Mouse (Mus musculus) brain, adult 2 months (tissue): ENCODE results near the gene Clasp1.

ENCODE experiments used
- DNase-seq: peaks from one replicate; pipeline ENCODE4 v3.0.0; 2011; ENCODE audit warnings: low read depth, low spot score

The Clasp1 gene

DNA sequence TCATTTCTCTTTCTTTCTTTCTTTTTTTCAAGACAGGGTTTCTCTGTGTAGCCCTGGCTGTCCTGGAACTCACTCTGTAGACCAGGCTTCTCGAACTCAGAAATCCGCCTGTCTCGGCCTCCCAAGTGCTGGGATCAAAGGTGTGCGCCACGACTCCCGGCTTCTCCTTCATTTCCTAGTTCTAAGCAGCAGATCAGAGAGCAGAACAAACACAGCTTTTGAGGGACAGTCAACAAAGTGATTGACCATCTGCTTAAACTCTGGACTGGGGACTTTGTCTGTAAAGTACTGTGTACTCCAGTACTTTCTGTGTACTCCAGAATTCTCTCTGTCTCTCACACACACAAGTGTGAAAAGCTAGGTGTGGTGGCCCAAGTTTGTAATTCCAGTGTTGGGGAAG lies 14.1 kb downstream of the Clasp1 start:
- no peak for DNase-seq

GRCm38 (mm10) chr1:118403440-118403839 lies 14.6 kb downstream of the Clasp1 start:
- DNase-seq = no peak

DNA sequence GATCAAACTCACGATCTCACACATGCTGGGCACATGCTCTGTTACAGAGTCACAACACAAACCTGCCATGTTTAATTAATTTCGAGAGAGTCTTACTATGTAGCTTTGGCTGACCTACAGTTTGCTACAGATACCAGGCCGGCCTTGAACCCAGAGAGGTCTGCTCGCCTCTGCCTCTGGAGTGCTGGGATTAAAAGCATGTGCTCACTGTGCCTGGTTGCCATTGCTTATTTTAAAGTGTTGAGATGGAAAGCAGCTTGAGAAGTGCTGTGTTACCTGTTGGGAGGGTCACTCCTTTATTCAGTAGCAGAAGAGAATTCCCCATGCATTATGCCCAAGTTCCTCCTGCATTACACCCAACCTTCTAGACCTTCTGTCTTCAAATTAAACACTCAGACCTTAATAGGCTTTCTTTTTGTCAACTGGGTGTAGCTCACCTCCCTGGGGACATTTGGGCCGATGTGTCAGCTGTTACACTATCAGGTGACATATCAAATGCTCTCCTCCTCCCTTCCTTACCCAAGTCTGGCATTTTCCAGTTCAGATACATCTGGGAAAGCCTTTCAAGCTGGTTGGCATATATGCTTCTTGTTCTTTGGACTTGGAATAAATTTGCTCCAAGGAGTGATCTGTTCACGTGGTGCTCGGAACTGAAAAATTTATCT lies 18.9 kb downstream of the Clasp1 start:
- DNase-seq = no peak

GRCm38 (mm10) chr1:118409249-118409648 lies 20.4 kb downstream of the Clasp1 start:
- DNase-seq = no peak

DNA sequence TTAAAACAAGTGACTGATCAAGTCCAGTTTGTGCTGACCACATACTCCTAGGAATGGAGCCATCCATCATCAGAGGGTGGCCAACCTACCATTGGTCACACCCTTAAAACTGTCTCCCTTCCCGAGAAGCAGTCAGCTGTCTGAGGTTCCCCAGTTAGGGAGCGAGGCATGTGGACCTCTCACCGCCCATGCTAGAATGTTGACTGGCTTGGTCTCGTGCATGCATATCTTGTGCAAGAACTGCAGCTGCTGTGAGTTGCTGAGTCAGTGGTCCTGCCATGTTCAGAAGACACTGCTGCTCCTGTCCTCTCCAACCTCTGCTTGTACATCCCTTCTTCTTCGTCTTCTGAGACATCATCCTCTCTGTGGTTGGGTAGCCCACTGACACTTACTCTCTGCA lies 22.0 kb downstream of the Clasp1 start:
- DNase-seq = no peak

- DNase-seq = no peak
Observed at GRCm38 (mm10) chr1:118413169-118413568, 24.3 kb downstream of the Clasp1 start.

- no peak for DNase-seq
Observed at GRCm38 (mm10) chr1:118417047-118417730, 28.3 kb downstream of the Clasp1 start.

- no peak for DNase-seq
Observed at GRCm38 (mm10) chr1:118419399-118419798, 30.5 kb downstream of the Clasp1 start.

DNA sequence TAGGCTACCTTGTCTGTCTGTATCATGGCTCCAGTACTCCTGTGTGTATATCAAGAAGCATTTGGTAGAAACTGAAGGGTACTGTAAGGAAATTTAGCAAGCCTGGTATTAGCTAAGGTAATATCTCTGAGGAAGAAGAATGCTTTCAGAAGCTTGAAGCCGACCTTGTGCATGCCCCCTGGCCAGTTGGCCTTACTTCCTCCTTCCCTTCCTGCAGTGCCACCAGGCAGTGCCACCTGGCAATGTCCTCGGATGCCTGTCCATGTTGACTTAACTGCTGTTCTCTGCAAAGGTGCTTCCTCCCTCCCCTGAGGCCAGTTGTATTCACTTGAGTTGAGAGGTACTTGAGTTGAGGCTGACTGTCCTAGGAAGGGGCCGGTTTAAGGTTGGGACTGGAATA lies 32.3 kb downstream of the Clasp1 start:
- no peak for DNase-seq

GRCm38 (mm10) chr1:118422812-118423211 lies 34.0 kb downstream of the Clasp1 start:
- no peak for DNase-seq

DNA sequence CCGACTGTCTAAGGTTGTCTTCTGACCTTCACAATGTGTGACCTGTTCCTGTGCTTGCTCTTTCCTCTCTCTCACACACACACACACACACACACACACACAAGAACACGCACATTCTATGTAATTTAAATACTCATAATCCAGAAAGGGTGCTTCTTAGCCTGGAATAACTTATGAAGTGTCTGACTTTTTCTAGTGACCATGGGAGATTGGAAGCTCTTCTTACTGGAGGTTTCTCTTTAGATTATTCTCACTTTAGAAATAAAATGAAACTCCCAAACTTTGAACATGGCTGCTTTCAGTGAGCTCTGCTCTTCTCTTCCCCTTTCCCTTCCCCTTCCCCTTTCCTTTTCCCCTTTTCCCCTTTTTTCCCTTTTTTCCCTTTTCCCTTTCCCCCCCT lies 37.1 kb downstream of the Clasp1 start:
- DNase-seq = no peak

- DNase-seq = no peak
Observed at GRCm38 (mm10) chr1:118428354-118429084, 39.7 kb downstream of the Clasp1 start.

DNA sequence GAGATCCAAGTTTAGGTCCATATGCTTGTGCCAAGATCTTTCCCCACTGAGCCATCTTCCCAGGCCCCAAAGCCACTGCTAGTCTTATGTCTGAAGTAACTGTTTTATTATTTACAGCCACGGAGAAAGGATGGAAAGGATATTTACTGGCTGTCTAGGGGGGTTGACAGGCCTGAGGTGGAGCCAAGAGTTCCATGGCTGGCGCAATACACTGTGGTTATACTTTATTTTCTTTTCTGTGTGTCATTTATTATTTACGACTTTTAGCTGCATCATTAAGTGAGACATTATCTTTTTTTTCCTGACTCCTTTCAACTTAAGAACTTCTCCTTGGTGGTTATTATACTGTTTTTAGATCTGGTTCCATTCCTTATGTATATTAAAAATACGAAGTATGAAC lies 42.7 kb downstream of the Clasp1 start:
- DNase-seq = no peak

DNA sequence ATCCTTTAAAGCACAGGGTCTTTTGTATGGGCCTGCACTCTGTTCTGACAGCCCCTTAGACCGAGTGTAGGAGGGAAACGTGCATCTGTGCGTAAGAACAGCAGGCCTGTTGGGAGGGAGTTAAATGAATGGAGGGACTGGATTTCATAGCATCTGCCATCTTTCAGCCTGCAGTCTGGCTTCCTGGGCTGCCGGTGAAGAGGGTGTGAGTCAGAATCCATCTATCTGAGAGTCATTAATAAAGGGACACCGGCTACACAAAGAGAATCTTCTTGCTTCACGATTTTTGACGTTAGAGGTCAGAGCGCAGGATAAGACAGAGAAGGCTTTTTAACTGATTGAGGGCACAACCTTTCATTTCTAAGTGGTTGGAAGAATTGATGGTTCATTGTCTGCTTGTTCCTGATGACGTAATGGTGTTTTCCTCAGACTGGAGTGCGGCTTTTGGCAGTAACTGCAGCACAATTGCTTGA lies 46.2 kb downstream of the Clasp1 start:
- DNase-seq = peak; percentile 63

DNA sequence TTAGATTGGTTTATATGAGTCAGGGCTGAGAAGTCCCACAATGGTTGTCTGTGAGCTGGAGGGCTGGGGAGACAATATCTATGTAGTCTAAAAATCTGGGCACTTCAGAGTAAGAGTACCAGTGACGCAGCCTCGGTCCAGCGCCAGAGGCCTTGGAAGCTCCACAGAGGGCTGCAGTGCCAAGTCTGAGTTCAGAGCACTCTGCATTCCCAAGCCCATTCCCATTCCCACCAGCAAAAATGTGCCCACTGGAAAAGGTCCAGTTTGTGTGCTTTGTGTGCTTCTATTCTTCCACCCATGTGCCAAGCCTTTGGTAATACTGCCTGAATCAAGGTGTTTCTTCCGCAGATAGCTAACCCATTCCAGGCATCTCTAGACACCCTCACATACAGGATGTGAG lies 49.0 kb downstream of the Clasp1 start:
- DNase-seq = peak; percentile 47

- DNase-seq = no peak
Observed at GRCm38 (mm10) chr1:118438332-118438731, 49.5 kb downstream of the Clasp1 start.

DNA sequence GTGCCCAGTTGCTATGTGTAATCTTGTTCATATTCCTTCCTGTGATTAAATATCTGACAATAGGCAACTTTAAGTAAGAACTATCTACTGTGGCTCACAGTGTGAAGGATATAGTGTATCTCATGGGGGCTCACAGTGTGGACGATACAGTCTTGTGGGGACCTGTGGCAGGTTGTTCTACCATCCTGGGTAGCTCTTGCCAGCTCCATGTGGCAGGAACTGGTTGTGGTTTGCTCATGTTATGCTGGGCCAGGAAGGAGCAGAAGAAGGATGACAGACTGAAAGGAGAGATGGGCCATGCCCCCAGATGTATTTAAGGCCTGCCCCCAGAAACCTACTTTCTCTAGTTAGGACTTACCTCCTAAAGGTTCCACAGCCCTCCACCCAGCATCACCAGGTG lies 51.7 kb downstream of the Clasp1 start:
- no peak for DNase-seq

- no peak for DNase-seq
Observed at GRCm38 (mm10) chr1:118444420-118444819, 55.6 kb downstream of the Clasp1 start.

DNA sequence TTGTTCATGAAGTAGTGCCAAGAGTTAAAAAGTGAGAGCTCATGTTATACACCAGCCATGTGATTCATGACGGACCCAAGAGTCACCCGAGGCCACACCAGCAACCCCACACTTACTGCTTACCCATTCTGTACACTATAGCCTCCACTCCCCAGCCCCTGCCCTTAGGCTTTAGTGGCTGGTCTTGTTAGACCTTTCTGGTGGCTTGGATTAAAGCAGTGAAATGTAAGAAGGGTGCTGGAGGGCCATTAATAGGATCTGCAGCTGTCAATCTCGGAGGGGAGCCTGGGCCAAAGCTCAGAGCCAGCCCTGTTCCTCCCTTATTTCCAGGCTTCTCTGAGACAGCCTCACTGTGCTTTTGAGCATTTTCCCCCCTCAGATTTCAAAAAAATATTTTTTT lies 56.1 kb downstream of the Clasp1 start:
- no peak for DNase-seq

DNA sequence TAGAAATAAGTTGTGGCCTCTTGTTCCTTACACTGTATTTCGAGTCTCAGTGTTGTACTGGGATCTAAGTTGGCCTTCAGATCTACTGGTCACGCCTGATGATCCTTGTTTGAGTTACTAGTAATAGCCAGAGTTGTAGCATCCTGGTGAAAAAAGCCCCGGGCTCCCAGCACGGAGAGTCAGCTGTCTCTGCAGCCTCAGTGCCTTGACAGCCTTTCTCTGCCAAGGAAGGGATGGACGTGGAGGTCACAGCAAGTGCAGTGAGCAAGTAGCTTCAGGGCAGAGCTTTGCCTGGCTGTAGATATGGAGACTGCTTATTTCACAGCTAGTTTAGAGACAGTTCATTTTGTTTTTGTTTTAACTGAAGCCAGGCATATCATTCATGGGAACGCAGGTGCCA lies 56.6 kb downstream of the Clasp1 start:
- peak; percentile 27 for DNase-seq

- DNase-seq = no peak
Observed at GRCm38 (mm10) chr1:118446006-118446405, 57.1 kb downstream of the Clasp1 start.

DNA sequence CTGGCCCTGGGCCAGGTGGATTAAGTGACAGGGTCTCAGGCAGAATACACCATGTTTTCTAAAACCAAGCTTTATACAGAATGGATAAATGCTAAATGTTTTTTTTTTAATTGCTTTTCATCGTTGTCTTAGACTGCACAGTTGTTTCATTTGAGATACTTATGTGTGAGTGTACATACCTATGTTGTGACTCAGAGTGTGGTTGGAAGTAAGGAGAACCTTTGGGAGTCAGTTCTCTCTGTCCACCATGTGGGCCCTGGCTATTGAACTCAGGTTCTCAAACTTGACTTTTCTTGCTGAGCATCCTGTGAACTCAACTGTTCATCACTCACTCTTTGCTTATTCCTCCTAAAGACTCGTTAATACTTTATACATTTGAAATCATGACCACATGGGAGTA lies 58.3 kb downstream of the Clasp1 start:
- no peak for DNase-seq

GRCm38 (mm10) chr1:118448214-118448613 lies 59.4 kb downstream of the Clasp1 start:
- DNase-seq = no peak
